Mouse (Mus musculus) right cerebral cortex, postnatal 10 days (tissue): ENCODE measurements around the gene Pdzk1ip1.
A peak's percentile ranks its signal among the peaks of the same experiment; 100 is the strongest.

ENCODE experiments used
- DNase-seq, 2 experiments: peaks; one replicate each; pipeline ENCODE4 v3.0.0; 2021; ENCODE audit warnings: low spot score in 2 of 2

Pdzk1ip1 gene

DNA sequence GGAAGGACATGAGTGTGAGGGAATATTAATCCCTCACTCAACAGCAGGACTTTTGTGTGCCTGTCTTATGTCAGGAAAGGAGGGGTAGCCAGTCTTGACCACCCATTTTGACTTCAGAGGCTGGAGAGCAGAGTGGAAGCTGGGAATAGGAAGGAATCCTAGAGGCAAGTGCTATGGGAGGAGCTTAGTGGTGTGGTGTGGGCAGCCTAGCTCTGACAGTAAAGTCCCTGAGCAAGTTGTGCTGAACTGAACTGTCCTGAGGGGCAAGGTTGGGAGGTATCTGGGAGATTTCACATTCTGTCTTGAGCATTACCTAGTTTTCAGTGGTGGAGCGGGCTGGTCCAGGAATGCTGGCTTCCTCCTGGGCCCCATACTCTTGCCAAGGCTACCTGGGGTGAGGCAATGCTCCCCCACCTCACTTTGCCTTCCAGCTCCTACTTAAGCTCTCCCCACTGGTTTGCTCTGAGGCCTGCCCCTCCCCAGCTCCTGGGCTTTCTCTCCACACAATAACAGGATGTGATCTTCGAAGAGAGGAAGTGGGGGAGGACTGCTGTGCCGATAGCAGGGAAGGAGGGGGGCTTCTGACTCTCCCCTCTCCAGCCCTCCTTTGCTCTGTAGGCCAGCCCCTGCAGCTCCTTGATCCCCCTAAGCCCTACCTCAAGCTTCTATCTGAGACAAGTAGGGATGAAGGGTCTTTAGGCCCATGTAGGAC lies 13.1 kb upstream of the Pdzk1ip1 start:
- DNase-seq = no peak

- peak; percentile 53 to 71 for DNase-seq
These were observed 9.4 kb upstream of the Pdzk1ip1 start for GRCm38 (mm10) chr4:115078892-115079820.

DNA sequence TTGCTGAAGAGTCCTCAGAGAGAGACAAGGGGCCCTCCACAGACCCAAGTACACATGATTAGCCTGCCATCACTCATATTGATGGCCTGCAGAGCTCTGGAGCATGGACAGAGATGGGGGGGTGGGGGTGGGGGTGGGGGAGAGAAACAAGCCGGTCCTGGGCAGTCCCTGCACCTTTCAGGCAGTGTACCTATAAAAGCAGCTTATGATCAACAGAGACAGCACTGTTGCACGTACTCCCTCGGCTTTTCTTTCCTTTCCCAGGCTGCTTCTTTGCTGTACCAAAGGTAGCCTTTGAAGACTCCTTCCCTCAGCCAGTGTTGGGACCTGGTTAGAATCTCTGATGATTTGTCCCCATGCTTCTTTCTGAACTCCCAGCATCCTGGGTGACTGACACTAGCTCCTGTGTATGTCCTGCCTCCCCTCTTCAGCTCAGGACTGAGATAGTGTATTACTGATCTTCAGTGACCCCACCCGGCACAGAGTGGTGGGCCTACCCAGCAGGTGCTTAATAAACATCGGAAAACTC lies 8.6 kb upstream of the Pdzk1ip1 start:
- no peak for DNase-seq

GRCm38 (mm10) chr4:115083031-115083430 lies 5.5 kb upstream of the Pdzk1ip1 start:
- DNase-seq = no peak

GRCm38 (mm10) chr4:115085522-115086095 lies 2.9 kb upstream of the Pdzk1ip1 start:
- peak; percentile 42 to 59 for DNase-seq

GRCm38 (mm10) chr4:115086257-115086656 lies 2.3 kb upstream of the Pdzk1ip1 start:
- DNase-seq = no peak

- no peak for DNase-seq
These were observed 1.6 kb upstream of the Pdzk1ip1 start for GRCm38 (mm10) chr4:115086763-115087415.

- no peak for DNase-seq
These were observed 2.1 kb downstream of the Pdzk1ip1 start for GRCm38 (mm10) chr4:115090592-115090991.

- DNase-seq = no peak
These were observed 3.3 kb downstream of the Pdzk1ip1 start for GRCm38 (mm10) chr4:115091806-115092205.

DNA sequence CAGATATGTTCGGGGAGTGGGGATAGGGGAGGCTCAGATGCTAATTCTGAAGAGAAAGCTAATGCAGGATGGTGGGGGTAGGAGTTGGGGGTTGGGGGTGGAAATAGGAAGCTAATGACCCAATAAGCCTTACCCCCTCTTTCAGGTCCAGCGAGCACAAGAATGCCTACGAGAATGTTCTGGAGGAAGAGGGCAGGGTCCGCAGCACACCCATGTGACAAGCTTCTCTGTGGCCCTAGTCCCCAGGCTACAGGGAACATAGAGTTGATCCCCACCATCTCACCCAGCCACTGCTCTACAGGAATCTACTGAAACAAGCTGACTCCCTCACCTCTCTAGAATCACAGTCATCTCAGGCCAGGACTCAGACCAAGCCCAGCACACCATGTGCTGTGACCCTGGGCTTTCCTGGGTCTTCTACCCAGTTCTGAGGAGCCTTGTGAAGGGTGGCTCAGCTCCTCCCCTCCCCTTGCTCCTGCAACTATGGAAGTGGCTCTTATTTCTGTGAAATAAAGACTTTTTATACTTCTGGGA lies 4.9 kb downstream of the Pdzk1ip1 start:
- DNase-seq = no peak

DNA sequence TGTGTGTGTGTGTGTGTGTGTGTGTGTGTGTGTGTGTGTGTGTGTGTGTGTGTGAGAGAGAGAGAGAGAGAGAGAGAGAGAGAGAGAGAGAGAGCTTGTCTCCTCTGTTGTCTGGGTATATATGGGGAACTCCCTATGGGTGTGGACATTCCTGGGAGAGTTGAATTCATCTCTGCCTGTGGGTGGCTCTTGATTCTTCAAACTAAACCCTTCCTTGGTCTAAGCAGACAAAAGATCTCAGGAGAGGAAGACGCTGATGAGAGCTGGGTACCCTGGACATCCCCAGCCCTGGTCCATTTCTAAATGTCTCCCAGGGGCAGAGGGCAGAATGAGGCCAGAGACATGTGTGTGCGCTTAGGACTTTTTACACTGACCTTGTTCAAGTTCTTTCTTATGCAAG lies 5.5 kb downstream of the Pdzk1ip1 start:
- no peak for DNase-seq

DNA sequence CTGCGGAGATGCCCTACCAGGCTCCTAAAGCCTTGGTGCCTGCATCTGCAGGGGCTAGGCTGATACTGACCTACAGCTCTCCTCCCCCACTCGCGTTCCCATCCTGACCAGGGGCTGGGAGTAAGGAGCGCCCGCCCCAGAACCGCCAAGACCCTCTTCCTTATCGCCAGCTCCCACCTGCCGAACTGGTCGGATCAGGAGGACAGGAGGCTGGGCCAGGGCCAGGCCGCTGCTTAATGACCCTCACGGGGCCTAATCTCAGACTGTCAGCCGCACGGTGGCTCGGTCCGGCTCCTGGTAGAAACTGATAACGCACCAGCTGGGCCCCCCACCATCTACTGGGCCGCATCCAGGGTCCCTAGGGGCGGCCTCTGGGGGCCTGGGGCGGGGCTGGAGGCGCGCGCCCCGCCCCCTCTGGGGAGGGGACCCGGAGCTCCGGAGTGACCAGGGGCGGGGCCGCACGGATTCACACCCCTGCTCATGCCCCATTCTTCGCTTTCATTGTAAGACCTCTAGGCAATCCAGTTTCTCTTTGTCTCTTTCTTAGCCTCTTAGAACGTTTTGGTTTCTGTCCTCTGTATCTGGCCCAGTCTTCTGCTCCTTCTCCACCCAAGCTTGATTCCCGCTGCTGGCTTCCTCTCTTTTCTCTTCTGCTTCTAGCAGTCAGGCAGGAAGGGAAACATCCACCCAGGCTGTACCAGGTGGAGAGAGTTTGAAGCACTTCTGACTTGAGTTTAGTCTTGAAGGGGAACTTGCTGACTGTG lies 7.3 kb downstream of the Pdzk1ip1 start:
- no peak for DNase-seq

- no peak for DNase-seq
These were observed 8.1 kb downstream of the Pdzk1ip1 start for GRCm38 (mm10) chr4:115096435-115097145.

DNA sequence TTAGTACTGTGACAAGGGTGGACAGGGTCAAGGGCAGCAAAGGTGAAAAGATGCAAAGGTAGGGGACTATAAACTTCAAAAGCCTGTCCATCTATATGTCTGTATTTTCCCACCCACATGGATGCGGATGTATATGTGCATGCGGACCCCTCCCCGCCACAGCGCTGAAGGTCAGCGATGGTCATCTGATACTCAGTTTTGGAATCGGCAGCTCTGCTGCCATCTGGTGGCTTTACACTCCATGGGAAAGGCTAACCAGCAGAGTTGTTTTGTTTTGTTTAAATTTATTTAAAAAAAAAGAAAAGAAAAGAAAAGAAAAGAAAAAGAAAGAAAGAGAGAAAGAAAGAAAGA lies 8.6 kb downstream of the Pdzk1ip1 start:
- DNase-seq = peak; percentile 29 to 53

GRCm38 (mm10) chr4:115101682-115102081 lies 13.2 kb downstream of the Pdzk1ip1 start:
- DNase-seq = peak; percentile 84 to 85

DNA sequence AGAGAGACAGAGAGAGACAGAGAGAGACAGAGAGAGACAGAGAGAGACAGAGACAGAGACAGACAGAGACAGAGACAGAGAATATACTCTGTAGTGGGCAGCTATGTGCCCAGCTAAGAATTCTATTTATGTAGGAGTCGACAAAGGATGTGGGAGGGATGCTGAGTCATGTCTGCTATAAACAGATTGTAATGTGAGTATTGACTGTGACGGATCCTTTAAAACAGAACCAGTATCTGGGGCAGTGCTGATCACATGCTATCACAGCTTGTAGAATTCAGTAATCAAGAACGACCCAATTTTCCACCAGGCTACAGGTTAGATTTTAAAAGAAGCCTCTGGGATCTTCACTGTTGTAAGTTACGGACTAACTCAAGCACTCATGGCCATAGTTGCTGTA lies 15.0 kb downstream of the Pdzk1ip1 start:
- no peak for DNase-seq

DNA sequence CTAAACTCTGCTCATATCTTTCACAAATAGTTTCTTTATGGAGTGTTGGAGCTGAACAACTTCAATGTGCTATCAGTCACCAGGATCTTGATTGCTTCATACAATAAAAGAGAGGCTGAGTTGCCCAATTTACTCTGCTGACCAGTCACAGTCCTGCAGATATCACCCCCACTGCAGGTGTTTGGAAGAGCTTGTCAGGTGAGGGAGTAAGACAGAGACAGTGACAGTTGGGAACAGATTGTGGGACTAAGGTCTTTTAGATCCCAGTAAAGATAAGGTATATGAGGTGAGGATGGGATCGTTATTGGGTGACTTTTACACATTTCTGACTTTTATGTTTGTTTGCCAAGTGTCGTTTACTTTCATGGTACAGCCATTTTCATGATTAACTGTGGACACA lies 22.7 kb downstream of the Pdzk1ip1 start:
- DNase-seq = no peak

DNA sequence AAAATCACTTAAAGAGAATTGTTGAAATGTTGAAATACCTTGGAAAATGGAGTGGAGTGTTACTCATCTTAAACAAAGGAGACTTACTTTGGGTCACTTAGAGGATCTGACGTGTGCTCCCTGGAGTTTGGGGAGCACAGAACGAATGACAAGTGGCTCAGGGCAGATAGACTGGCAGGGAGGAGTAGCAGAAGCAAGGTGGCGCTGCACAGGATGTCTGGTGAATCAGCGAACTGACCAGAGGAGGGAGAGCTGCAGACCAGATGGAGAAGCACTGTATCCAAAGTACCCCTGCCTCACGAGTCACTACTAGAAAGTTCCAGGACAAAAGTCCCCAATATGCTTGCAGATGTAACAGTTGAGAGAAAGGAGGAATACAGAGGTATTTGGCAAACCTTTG lies 24.8 kb downstream of the Pdzk1ip1 start:
- DNase-seq = no peak

DNA sequence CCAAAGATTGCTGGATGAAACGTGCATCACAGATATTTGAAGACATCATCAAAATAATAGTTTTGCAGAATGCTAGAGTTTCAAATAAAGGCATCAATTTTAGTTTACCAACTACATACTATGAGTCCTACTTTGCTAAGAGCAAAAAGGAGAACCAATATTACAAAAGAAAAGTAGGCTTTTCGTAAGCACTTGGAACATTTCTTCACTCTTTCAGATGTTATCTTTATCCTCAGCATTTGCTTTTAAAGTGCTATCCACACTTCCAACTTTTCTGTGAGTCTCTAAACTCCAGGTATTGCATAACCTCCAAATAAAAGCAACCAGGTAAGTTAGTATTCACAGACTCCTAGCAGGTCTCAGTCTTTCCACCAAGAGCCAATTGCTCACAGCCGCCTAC lies 31.1 kb downstream of the Pdzk1ip1 start:
- DNase-seq = no peak

DNA sequence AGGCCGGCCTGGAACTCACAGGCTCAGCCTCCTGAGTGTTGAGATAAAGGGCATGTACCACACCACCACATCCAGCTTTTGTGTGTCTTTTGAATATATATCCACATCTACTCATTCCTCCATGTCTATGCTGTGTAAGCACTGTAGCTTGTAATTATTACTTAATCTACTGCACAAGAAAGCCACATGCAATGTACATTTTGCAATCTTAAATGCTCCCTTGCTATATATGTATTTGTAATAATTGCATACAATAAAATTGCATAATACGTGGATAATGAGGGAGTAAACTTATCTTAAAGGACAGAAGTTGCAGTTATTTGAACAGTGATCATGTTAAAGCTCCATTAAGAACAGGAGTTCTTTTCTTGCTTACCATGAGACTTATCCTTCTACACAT lies 32.7 kb downstream of the Pdzk1ip1 start:
- DNase-seq = no peak
